Mouse (Mus musculus) liver, embryonic 15.5 days (tissue): Measurements from ENCODE around the gene Gemin2. TPM values are rescaled to one million over a fixed set of nuclear protein-coding genes. Genes with fewer than 3 reads are reported as not detected.
A peak's percentile ranks its signal among the peaks of the same experiment; 100 is the strongest.

Experiments used
- ATAC-seq: fragments of 200-750 bp; cut with Nextera tagmentation; 2 replicates; pipeline ENCODE4 v1.8.0; 2017; ENCODE audit warnings: moderate number of reproducible peaks, mild to moderate bottlenecking, moderate library complexity; ENCODE audit not compliant: insufficient read depth
- H3K27ac ChIP-seq: fragments of 300-500 bp; sonication (generic); replicated peaks from 2 replicates; pipeline ENCODE4 v1.5.1; 2015; ENCODE audit warnings: mild to moderate bottlenecking, inconsistent platforms
- H3K27me3 ChIP-seq: fragments of 300-500 bp; sonication (generic); 2 replicates; pipeline ENCODE4 v1.6.1; 2015; ENCODE audit warnings: mild to moderate bottlenecking, inconsistent platforms
- H3K36me3 ChIP-seq: fragments of 300-500 bp; sonication (generic); replicated peaks from 2 replicates; pipeline ENCODE4 v1.6.1; 2015; ENCODE audit warnings: moderate library complexity, mild to moderate bottlenecking, inconsistent platforms
- H3K4me1 ChIP-seq: fragments of 300-500 bp; sonication (generic); replicated peaks from 2 replicates; pipeline ENCODE4 v1.6.1; 2015; ENCODE audit warnings: inconsistent platforms
- H3K4me2 ChIP-seq: fragments of 300-500 bp; sonication (generic); 2 replicates; pipeline ENCODE4 v1.6.1; 2015; ENCODE audit warnings: moderate library complexity, mild to moderate bottlenecking, inconsistent platforms
- H3K4me3 ChIP-seq: fragments of 300-500 bp; sonication (generic); replicated peaks from 2 replicates; pipeline ENCODE4 v1.5.1; 2015; ENCODE audit warnings: mild to moderate bottlenecking, inconsistent platforms
- H3K9ac ChIP-seq: fragments of 300-500 bp; sonication (generic); 2 replicates; pipeline ENCODE4 v1.6.1; 2015; ENCODE audit warnings: moderate library complexity, mild to moderate bottlenecking, inconsistent platforms
- H3K9me3 ChIP-seq: fragments of 300-500 bp; sonication (generic); replicated peaks from 2 replicates; pipeline ENCODE4 v1.6.1; 2016; ENCODE audit warnings: inconsistent platforms
- WGBS: fragments of 180-500 bp; shearing (Covaris S2); methylation state at CpG from one replicate; pipeline ENCODE4 v1.1.7; 2015; ENCODE audit warnings: mixed read lengths; ENCODE audit not compliant: insufficient replicate concordance; 5-methylcytosine and 5-hydroxymethylcytosine counted together
- polyA plus RNA-seq: library from polyadenylated mRNA; unstranded; fragments of >200 nt; fragmentation: Nextera tagmentation; extraction: Ambion mirVana; gene quantifications from 2 replicates; pipeline ENCODE4 v1.2.1, GENCODE M21; 2015

Gene Gemin2
- polyA plus RNA-seq, 1 experiment from 2014 or later, result 17.7 TPM

DNA sequence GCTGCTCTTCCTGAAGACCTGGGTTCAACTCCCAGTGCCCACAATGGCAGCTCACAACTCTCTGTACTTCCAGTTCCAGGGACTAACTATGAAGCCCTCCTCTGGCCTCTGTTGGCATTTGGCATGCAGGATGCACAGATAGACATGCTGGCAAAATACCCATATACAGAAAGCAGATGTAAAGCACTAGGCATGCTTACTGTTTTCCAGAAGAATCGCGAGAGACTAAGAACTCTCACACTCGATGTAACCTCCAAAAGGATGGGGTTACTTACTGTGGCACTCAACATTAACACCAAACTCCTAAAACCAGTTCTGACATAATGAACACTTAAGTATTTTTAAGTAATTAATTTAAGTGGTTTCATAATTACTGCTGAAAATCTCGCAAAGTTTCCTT is 47.1 kb downstream of the Gemin2 start:
- Histone ChIP-seq H3K9me3 (no peaks in the 10 kb centered on the region), H3K27me3 (no peaks in the 10 kb centered on the region), H3K4me1 (peaks cover 48% of the 10 kb centered on the region), H3K9ac (peak overlapping the region; percentile 96), H3K4me3 (peak overlapping the region; percentile 96), H3K27ac (peak overlapping the region; percentile 94), H3K36me3 (peaks cover 37% of the 10 kb centered on the region), H3K4me2 (peak overlapping the region; percentile 80)
- no peak for ATAC-seq
- 45% methylated on average over 4 of the region's 4 CpGs for WGBS

DNA sequence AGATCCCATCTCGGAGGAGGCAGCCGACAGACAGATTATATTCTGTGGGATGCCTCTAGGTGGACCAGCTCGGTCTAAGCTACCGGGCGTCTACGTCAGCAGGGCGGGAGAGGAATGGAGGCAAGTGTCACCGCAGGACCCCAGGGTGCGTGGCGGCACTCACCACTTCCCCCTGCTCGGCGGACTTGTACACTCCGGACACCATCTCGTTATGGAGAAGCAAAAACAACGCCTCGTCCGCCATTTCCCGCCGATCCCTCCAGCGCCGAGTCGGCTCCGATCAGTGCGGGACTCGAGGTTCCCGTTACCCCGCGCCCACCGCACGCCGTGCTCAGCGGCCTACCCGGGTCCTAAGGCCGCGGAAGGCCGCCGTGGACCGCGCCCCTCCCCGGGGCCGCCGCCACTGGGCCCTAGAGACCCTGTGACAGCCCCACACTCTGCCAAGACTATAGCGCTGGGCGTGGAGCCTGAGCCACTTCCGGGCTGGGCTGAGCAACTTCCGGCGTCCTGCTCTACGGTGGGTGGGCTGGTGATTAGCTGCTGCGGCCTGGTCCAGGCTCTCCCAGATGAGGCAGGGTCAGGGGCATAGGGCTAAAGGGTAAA is 47.9 kb downstream of the Gemin2 start, which contains the start of gene Trappc6b:
Gene Trappc6b, minus strand, starts transcription at position 480 of the 603 bp plus-strand sequence.
- peaks cover 31% of the 10 kb centered on the region for H3K36me3 ChIP-seq
- peaks cover 50% of the 10 kb centered on the region for H3K4me1 ChIP-seq
- H3K27me3 ChIP-seq, result no peaks in the 10 kb centered on the region
- H3K9me3 ChIP-seq, result no peaks in the 10 kb centered on the region
- H3K4me2 ChIP-seq, result peak within 1 kb of the TSS; percentile 80
- peak within 1 kb of the TSS; percentile 96 for H3K9ac ChIP-seq
- peak; percentile 92 for ATAC-seq
- H3K4me3 ChIP-seq, result peak within 1 kb of the TSS; percentile 96
- under 1% methylated on average over 49 of the region's 49 CpGs for WGBS
- peak within 1 kb of the TSS; percentile 94 for H3K27ac ChIP-seq

DNA sequence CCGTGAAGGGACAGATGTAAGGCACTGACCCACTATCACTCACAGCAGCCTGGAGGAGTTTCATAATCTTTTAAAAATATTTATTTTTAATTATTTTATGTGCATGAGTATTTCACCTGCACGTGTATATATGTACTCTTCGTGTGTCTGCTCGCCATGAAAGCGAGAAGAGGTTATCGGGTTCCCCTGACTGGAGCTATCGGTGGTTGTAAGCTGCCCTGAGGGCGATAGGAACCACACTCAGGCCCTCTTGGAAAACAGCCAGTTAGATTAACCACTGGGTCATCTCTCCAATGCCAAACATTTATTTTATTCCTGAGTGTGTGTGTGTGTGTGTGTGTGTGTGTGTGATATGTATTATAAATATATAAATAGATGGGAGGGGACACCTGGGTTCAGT is 51.6 kb downstream of the Gemin2 start:
- Histone ChIP-seq H3K9me3 (no peaks in the 10 kb centered on the region), H3K4me2 (no peak overlapping the region), H3K27ac (no peak overlapping the region), H3K9ac (no peak overlapping the region), H3K27me3 (no peaks in the 10 kb centered on the region), H3K4me3 (no peak overlapping the region), H3K4me1 (peaks cover 39% of the 10 kb centered on the region), H3K36me3 (peaks cover 18% of the 10 kb centered on the region)
- 86% methylated on average over 8 of the region's 8 CpGs for WGBS
- ATAC-seq, result no peak

DNA sequence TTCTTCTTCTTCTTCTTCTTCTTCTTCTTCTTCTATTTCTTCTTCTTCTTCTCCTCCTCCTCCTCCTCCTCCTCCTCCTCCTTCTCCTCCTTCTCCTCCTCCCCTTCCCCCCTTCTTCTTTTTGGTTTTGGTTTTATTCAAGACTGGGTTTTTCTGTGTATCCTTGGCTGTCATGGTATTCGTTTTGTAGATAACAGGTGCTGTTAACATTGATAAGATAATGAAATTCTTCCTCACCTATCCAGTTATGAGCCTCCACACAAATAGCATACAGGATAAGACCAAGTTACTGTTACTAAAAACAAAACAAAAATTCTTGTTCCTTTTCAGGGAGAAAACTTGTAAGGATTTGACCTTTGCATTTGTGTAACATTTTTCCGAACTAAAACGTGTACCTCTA is 52.6 kb downstream of the Gemin2 start:
- peak overlapping the region; percentile 78 for H3K4me2 ChIP-seq
- peaks cover 30% of the 10 kb centered on the region for H3K4me1 ChIP-seq
- peak overlapping the region; percentile 78; the same call in 1 of the 2 replicates for H3K27ac ChIP-seq
- no peaks in the 10 kb centered on the region for H3K27me3 ChIP-seq
- H3K36me3 ChIP-seq, result peaks cover 28% of the 10 kb centered on the region
- no peak for ATAC-seq
- H3K4me3 ChIP-seq, result peak overlapping the region; percentile 100
- H3K9ac ChIP-seq, result peak overlapping the region; percentile 97
- no peaks in the 10 kb centered on the region for H3K9me3 ChIP-seq
- WGBS, result 43% methylated on average over 3 of the region's 3 CpGs

GRCm38 (mm10) chr12:59066448-59067077 is 53.4 kb downstream of the Gemin2 start, which contains the start of gene Pnn:
TSS of gene Pnn (plus strand) at chr12:59066884.
- Histone ChIP-seq H3K4me2 (peak within 1 kb of the TSS; percentile 78), H3K27ac (peak within 1 kb of the TSS; percentile 84), H3K27me3 (no peaks in the 10 kb centered on the region), H3K9ac (peak within 1 kb of the TSS; percentile 97), H3K9me3 (no peaks in the 10 kb centered on the region), H3K36me3 (peaks cover 36% of the 10 kb centered on the region), H3K4me3 (peak within 1 kb of the TSS; percentile 100), H3K4me1 (peaks cover 27% of the 10 kb centered on the region)
- ATAC-seq, result peak; percentile 99
- WGBS, result under 1% methylated on average over 43 of the region's 43 CpGs

GRCm38 (mm10) chr12:59067095-59067494 is 53.9 kb downstream of the Gemin2 start:
- WGBS, result under 1% methylated on average over 41 of the region's 41 CpGs
- Histone ChIP-seq H3K27me3 (no peaks in the 10 kb centered on the region), H3K36me3 (peaks cover 41% of the 10 kb centered on the region), H3K4me3 (peak overlapping the region; percentile 100), H3K4me1 (peaks cover 23% of the 10 kb centered on the region), H3K27ac (peak overlapping the region; percentile 84), H3K9me3 (no peaks in the 10 kb centered on the region), H3K4me2 (peak overlapping the region; percentile 78), H3K9ac (peak overlapping the region; percentile 97)
- peak; percentile 40 for ATAC-seq

GRCm38 (mm10) chr12:59068791-59069190 is 55.6 kb downstream of the Gemin2 start:
- Histone ChIP-seq H3K4me2 (no peak overlapping the region), H3K4me1 (peaks cover 22% of the 10 kb centered on the region), H3K4me3 (no peak overlapping the region), H3K36me3 (peaks cover 47% of the 10 kb centered on the region), H3K9me3 (no peaks in the 10 kb centered on the region), H3K27ac (no peak overlapping the region), H3K27me3 (no peaks in the 10 kb centered on the region), H3K9ac (no peak overlapping the region)
- no peak for ATAC-seq
- 85% methylated on average over 13 of the region's 13 CpGs for WGBS

DNA sequence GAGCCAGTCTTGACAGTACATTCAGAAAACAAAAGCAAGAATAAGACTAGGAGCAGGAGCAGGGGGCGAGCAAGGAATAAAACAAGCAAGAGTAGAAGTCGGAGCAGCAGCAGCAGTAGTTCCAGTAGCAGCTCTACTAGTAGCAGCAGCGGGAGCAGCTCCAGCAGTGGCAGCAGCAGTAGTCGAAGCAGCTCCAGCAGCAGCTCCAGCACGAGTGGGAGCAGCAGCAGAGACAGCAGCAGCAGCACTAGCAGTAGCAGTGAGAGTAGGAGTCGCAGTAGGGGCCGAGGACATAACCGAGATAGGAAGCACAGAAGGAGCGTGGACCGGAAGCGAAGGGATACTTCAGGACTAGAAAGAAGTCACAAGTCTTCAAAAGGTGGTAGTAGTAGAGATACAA is 59.1 kb downstream of the Gemin2 start:
- ATAC-seq, result no peak
- 86% methylated on average over 11 of the region's 11 CpGs for WGBS
- H3K36me3 ChIP-seq, result peaks cover 56% of the 10 kb centered on the region

DNA sequence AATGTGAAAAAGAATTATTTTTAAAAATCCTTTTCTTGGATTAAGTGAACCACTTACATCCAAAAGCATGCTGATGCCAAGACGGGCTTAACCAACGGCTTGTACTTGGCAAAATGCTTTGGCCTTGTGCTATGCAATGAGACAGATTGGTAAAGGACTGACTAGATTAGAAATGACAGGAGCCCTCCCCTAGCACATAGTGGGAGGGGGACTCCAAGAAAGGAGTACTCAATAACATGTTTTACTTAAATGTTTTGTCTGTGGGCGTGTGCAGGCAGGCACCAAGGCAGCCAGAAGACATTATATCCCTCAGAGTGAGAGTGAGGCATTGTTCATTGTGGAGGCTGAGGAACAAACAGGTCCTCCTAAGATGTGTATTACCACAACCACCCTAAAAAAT is 60.9 kb downstream of the Gemin2 start:
- Histone ChIP-seq H3K27me3 (no peaks in the 10 kb centered on the region), H3K4me3 (no peak overlapping the region), H3K27ac (no peak overlapping the region), H3K9me3 (no peaks in the 10 kb centered on the region), H3K4me2 (no peak overlapping the region), H3K36me3 (peaks cover 45% of the 10 kb centered on the region), H3K9ac (no peak overlapping the region), H3K4me1 (no peaks in the 10 kb centered on the region)
- 80% methylated on average over 3 of the region's 3 CpGs for WGBS
- ATAC-seq, result no peak

More for the DNA sequence above, 59.1 kb downstream of the Gemin2 start:
- H3K9me3 ChIP-seq, result no peaks in the 10 kb centered on the region
- H3K9ac ChIP-seq, result no peak overlapping the region
- H3K27me3 ChIP-seq, result no peaks in the 10 kb centered on the region
- H3K4me2 ChIP-seq, result no peak overlapping the region
- no peak overlapping the region for H3K4me3 ChIP-seq
- H3K27ac ChIP-seq, result no peak overlapping the region
- H3K4me1 ChIP-seq, result peaks cover 14% of the 10 kb centered on the region

DNA sequence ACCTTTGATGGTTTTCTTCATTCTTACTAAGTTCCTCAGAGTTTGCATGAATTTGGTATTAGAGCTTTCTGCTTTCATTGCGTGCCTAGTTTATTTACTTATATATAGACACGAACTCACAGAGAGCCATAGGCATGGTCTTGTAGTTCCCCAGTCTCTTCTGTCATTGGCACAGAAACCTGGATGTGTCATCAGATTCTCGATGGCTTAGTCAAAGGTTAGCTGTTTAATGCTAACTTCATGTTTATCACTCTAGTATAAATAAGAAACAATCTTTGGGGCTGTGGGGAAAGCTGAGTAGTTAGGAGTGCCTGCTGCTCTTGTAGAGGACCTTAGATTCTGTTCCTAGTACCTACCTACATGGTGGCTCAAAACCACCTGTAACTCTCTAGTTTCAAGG is 63.8 kb downstream of the Gemin2 start:
- H3K27ac ChIP-seq, result no peak overlapping the region
- no peaks in the 10 kb centered on the region for H3K27me3 ChIP-seq
- no peak overlapping the region for H3K4me3 ChIP-seq
- no peak overlapping the region for H3K4me2 ChIP-seq
- H3K9ac ChIP-seq, result no peak overlapping the region
- H3K9me3 ChIP-seq, result no peaks in the 10 kb centered on the region
- 69% methylated on average over 3 of the region's 3 CpGs for WGBS
- H3K36me3 ChIP-seq, result peaks cover 16% of the 10 kb centered on the region
- no peaks in the 10 kb centered on the region for H3K4me1 ChIP-seq
- ATAC-seq, result no peak

DNA sequence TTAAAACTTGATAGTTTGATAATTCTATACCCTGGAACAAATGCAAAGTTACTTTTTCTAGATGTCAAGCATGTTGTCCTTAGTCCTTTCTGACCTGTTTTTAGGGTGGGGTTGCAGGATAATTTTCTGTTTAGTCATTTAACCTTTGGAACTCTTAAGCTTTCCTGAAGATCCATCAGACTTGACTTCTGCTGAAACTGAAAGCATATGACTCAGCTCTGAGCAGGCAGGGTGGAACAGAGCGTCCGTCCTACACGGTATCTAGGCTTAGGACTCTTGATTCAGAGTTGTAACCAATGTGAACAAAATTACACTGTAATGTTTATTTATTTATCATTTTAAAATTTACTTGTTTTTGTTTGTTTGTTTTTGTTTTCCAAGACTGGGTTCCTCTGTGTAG is 64.7 kb downstream of the Gemin2 start:
- Histone ChIP-seq H3K9ac (no peak overlapping the region), H3K36me3 (peaks cover 8% of the 10 kb centered on the region), H3K4me1 (no peaks in the 10 kb centered on the region), H3K4me3 (no peak overlapping the region), H3K27ac (no peak overlapping the region), H3K9me3 (no peaks in the 10 kb centered on the region), H3K4me2 (no peak overlapping the region), H3K27me3 (no peaks in the 10 kb centered on the region)
- ATAC-seq, result no peak
- WGBS, result 85% methylated on average over 3 of the region's 3 CpGs
